20 mouse cellular contexts compared by ENCODE assay signal in the genomic region with DNA sequence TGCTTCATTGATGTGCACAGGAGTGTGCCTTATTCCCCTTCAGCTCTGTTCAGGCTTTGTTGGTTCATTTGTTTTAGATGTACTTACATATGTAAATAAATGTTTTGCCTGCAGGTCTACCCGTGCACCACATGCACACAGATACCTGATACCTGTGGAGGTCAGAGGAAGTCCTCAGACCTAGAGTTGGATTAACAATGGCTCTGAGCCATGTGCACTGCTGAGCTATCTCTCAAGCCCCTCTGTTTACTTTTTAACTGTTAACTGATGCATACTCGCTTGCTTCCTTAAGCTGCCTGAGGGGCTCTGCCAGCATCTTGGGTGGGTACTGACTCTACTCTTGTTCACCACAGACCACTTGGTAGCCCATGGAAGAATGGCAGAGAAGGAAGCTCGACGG.
DNase-seq lines count a peak whose midpoint lies in the region; ATAC-seq and TF ChIP-seq lines count a peak whose summit lies in the region.
"Had no signal": no experiment of that assay in that cellular context is flagged by ENCODE, and none has a peak within 500 bp of the region (broad histone marks: within the 10 kb centered on the region; RNA-seq: fewer than 3 reads in every experiment).

No protein-coding gene starts in this region.

- peaks cover 23% of the 10 kb centered on the region for H3K4me1 ChIP-seq in limb, embryonic 15.5 days
- H3K4me1 ChIP-seq in limb, embryonic 10.5 days = peaks cover 26% of the 10 kb centered on the region
- peaks cover 38% of the 10 kb centered on the region for H3K4me1 ChIP-seq in thymus, adult 2 months (replicated peaks; ENCODE audit: control insufficient read depth, insufficient read depth, low read length)
- peaks cover 30% of the 10 kb centered on the region for H3K4me1 ChIP-seq in stomach, embryonic 15.5 days

- H3K27me3 ChIP-seq in limb, embryonic 15.5 days = no peaks in the 10 kb centered on the region
- H3K27me3 ChIP-seq in limb, embryonic 10.5 days (ENCODE audit: low read depth, poor library complexity, severe bottlenecking) = no peaks in the 10 kb centered on the region
- no peaks in the 10 kb centered on the region for H3K27me3 ChIP-seq in thymus, adult 2 months (ENCODE audit: control insufficient read depth, insufficient read depth, low read length)
- H3K27me3 ChIP-seq in stomach, embryonic 15.5 days (replicated peaks) = no peaks in the 10 kb centered on the region
- H3K27me3 ChIP-seq: embryonic facial prominence, embryonic 13.5 days; forebrain, embryonic 12.5 days; heart, embryonic 13.5 days; hindbrain, embryonic 15.5 days; Patski had no signal

- H3K9me3 ChIP-seq in limb, embryonic 15.5 days = no peaks in the 10 kb centered on the region
- H3K9me3 ChIP-seq in limb, embryonic 10.5 days (replicated peaks) = no peaks in the 10 kb centered on the region
- H3K9me3 ChIP-seq in stomach, embryonic 15.5 days = no peaks in the 10 kb centered on the region
- H3K9me3 ChIP-seq: embryonic facial prominence, embryonic 13.5 days; forebrain, embryonic 12.5 days; heart, embryonic 13.5 days; hindbrain, embryonic 15.5 days had no signal

- WGBS in limb, embryonic 15.5 days = 74% methylated on average over 4 of the region's 4 CpGs
- 85% methylated on average over 4 of the region's 4 CpGs for WGBS in limb, embryonic 10.5 days
- WGBS in thymus, adult 2 months = 79% methylated on average over 4 of the region's 4 CpGs
- 54% methylated on average over 4 of the region's 4 CpGs for WGBS in stomach, embryonic 15.5 days

- peaks cover 11% of the 10 kb centered on the region; the same call in 1 of the 2 replicates for H3K36me3 ChIP-seq in limb, embryonic 15.5 days
- H3K36me3 ChIP-seq in limb, embryonic 10.5 days = peaks cover 15% of the 10 kb centered on the region
- no peaks in the 10 kb centered on the region for H3K36me3 ChIP-seq in thymus, adult 2 months (ENCODE audit: control insufficient read depth, insufficient read depth, low read length)
- H3K36me3 ChIP-seq in stomach, embryonic 15.5 days = no peaks in the 10 kb centered on the region
- H3K36me3 ChIP-seq: forebrain, embryonic 12.5 days; hindbrain, embryonic 15.5 days had no signal

- no peak for TF ChIP-seq CTCF in thymus, adult 2 months (IDR thresholded peaks at IDR 0.05; ENCODE audit: borderline replicate concordance, control insufficient read depth, extremely low read depth, insufficient read depth, low read length, poor library complexity)

- H3K27ac ChIP-seq in limb, embryonic 15.5 days = 0 out of 2 replicates have a peak overlapping the region, but pooled peaks have one; percentile 33
- no peak overlapping the region for H3K27ac ChIP-seq in limb, embryonic 10.5 days
- peak overlapping the region; percentile 86 for H3K27ac ChIP-seq in thymus, adult 2 months (ENCODE audit: control insufficient read depth, insufficient read depth, low read length)
- H3K27ac ChIP-seq in stomach, embryonic 15.5 days = 0 out of 2 replicates have a peak overlapping the region, but pooled peaks have one; percentile 19
- H3K27ac ChIP-seq: embryonic facial prominence, embryonic 13.5 days; forebrain, embryonic 12.5 days; heart, embryonic 13.5 days; hindbrain, embryonic 15.5 days had no signal

- no peak overlapping the region for H3K4me3 ChIP-seq in limb, embryonic 15.5 days
- H3K4me3 ChIP-seq in limb, embryonic 10.5 days = no peak overlapping the region
- no peak overlapping the region for H3K4me3 ChIP-seq in thymus, adult 2 months (ENCODE audit: control insufficient read depth, insufficient read depth, low read length)
- H3K4me3 ChIP-seq in stomach, embryonic 15.5 days (replicated peaks) = no peak overlapping the region
- H3K4me3 ChIP-seq: embryonic facial prominence, embryonic 13.5 days; forebrain, embryonic 12.5 days; heart, embryonic 13.5 days; hindbrain, embryonic 15.5 days had no signal

- no peak for ATAC-seq in limb, embryonic 15.5 days (ENCODE audit: insufficient number of reproducible peaks, low FRiP score, low TSS enrichment, low read depth)
- no peak for ATAC-seq in stomach, embryonic 15.5 days (ENCODE audit: insufficient read depth, low FRiP score, low read depth)
- ATAC-seq: forebrain, embryonic 16.5 days; Patski had no signal

- H3K4me2 ChIP-seq in limb, embryonic 15.5 days = no peak overlapping the region
- no peak overlapping the region for H3K4me2 ChIP-seq in stomach, embryonic 15.5 days
- H3K4me2 ChIP-seq: embryonic facial prominence, embryonic 13.5 days; forebrain, embryonic 12.5 days; heart, embryonic 13.5 days; hindbrain, embryonic 15.5 days had no signal

- no peak overlapping the region for H3K9ac ChIP-seq in limb, embryonic 15.5 days
- no peak overlapping the region for H3K9ac ChIP-seq in stomach, embryonic 15.5 days
- H3K9ac ChIP-seq: embryonic facial prominence, embryonic 13.5 days; forebrain, embryonic 12.5 days; heart, embryonic 13.5 days; hindbrain, embryonic 15.5 days had no signal

- DNase-seq in limb, embryonic 10.5 days (ENCODE audit: low spot score) = no peak
- no peak for DNase-seq in thymus, adult 2 months
- DNase-seq in thymus, postnatal 36 days = no peak
- DNase-seq in R1 (ENCODE audit: low read depth, low spot score) (peak; percentile 51), adipocyte (ENCODE audit: low spot score) (no peak)
- DNase-seq in cerebellum, adult 9-10 months = no peak
- DNase-seq: adrenal gland, postnatal 14 days; cerebellum, adult 11-12 months; cerebellum, adult 9-11 months; cerebellum, postnatal 36 days; gastrocnemius, postnatal 14 days; heart, postnatal 36 days had no signal

- TF ChIP-seq POLR2A in thymus, adult 2 months (IDR thresholded peaks at IDR 0.05; ENCODE audit: control insufficient read depth, extremely low read depth, insufficient read depth, low read length, poor library complexity) = no peak
